Mouse (Mus musculus): ENCODE results near the gene Sema5a. TPM values are rescaled to one million over a fixed set of nuclear protein-coding genes. Genes with fewer than 3 reads are reported as not detected.

The Sema5a gene
- total RNA-seq, 2 experiments from 2014 or later = 13.3 to 13.6 TPM

DNA sequence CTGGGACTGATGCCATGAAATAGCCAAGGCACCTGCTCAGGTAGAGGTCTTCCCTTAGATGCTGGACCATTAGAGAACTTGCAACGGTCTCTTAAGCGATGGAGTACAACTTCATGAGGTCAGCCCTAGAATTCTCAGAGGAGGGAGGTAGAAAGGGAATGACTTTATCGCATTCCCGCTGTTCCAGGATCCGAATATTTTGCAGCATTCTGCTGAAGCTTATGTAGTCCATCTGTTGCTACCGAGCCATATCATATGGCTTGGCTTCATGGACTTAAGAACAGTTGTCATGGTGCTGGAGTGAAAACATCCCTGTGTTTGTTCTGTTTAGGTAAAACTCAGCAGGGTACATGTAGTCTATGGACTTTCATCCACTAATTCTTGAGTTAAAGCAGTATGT is 369.1 kb downstream of the Sema5a start:
- no peak for DNase-seq (ENCODE audit: low spot score in 2 of 2)

- no peak for DNase-seq (ENCODE audit: low spot score in 2 of 2)
Observed at GRCm38 (mm10) chr15:32615773-32616172, 371.2 kb downstream of the Sema5a start.

DNA sequence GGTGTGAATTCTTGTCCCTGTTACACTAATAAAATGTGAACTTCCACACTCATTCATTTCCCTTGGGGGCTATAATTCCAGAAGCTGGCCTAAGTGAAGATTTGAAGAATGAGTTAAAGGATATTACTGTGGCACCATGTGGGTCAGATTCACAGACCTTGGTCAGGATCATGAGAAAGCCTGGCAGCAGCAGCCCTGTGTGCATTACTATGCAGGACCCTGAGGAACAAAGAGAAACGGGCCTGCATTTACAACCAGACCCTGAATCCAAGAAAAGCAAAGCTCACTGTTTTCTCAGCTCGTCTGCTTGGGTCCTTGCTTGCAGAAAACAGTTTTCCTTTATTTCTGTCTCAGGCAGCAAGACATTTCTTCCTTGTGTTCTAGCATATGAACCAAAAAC is 374.6 kb downstream of the Sema5a start:
- no peak for DNase-seq (ENCODE audit: low spot score in 2 of 2)

- DNase-seq (ENCODE audit: low spot score in 2 of 2) = no peak
Observed at GRCm38 (mm10) chr15:32623037-32623739, 378.6 kb downstream of the Sema5a start.

DNA sequence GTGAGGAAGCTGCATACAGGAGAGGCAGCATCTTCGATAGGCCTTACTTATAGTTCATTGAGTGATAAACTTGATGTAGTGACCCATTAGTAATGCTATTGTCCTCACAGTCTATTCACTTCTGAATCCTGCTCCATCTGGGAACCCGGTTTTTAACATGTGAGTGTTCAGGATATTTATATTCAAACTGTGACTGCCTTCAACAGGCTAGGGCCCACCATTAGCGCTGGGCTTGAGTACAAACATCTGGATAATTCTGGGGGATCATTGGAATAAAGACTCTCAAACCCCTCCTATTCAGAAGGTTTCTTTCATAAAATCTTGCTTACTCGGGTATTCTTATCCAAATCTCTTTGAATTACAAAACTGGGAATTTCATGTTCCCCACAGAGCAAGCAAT is 379.5 kb downstream of the Sema5a start:
- no peak for DNase-seq (ENCODE audit: low spot score in 2 of 2)

GRCm38 (mm10) chr15:32626031-32626430 is 381.4 kb downstream of the Sema5a start:
- no peak for DNase-seq (ENCODE audit: low spot score in 2 of 2)

DNA sequence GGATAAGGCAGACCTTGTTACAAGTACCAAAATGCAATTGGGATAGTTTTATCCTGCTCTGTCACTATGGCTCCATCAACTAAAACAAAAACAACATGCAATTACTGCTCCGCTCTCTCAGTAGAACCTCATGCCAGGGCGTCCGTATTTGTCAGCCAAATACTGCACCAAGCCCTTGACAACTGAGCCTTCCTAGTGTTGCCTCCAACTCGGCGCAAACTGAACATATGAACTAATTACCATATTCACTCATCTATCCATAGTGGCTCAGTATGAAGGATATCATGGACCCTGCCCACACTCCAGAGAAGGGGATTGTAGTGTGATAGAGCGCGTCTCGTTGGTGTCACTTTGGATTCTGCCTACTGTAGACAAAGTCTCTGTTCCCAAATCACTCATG is 389.1 kb downstream of the Sema5a start:
- no peak for DNase-seq (ENCODE audit: low spot score in 2 of 2)

GRCm38 (mm10) chr15:32637879-32638278 is 393.3 kb downstream of the Sema5a start:
- no peak for DNase-seq (ENCODE audit: low spot score in 2 of 2)

DNA sequence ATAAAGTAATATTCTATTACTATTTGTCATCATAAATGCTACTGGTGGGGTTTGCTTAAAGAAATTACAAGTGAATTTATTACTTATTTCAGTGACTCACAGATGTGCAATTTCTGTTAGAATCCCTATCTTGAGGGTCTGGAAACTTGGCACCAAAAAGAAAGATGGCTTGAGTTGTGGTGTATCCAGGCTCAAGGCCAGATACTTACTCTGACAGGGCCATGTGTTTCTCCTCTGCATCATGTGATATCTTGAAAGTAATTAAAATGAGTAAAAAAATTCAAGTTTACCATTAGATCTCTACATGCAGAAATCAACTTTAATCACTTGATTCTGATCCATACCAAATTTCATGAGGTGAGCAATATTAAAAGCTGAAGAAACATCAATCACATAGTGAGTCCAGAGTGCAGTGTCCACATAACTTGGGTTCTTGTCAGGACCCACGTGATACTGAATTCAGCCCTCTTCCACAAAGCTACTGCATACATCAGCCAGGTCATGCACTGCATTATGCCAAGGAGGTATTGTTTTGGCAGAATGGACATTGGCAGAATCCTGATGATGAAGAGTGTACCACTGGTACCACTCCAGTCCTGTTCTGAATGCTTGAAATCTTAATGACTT is 402.6 kb downstream of the Sema5a start:
- no peak for DNase-seq (ENCODE audit: low spot score in 2 of 2)

DNA sequence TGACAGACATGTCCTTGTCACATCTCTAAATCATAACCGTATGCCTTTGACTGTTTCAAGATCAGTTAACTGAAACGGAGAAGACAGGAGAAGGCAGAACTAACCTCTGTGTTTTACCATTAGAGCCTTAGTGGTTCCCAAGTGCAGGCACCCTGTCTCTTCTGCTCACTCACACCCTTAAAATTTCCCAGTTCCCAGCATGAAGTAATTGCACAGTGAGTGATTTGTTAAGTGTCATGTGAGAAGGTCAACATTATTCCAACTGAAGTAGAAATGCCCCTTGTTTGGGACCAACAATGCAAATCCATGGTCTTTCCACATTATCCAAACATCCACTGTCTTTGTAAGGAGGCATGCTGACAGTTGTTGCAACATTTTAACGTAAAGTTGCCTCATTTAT is 409.4 kb downstream of the Sema5a start:
- DNase-seq (ENCODE audit: low spot score in 2 of 2) = no peak

DNA sequence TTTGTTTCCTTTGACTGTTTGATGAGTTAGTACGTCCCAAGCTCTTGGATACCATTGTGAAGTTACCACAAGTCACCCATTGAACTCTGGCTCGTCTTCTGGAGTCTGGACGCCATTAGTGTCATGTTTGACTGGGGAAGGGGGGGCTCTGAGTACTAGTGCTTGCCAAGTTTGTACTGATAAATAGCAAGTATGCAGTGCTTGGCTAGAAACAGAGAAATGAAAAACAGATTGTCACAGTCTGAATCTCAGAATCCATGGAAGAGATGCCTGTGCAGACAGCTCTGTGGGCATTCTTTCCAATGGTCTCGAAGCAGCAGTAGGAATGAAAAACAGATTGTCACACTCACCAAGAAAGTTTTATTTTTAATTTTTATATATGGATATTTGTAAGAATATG is 411.4 kb downstream of the Sema5a start:
- no peak for DNase-seq (ENCODE audit: low spot score in 2 of 2)

DNA sequence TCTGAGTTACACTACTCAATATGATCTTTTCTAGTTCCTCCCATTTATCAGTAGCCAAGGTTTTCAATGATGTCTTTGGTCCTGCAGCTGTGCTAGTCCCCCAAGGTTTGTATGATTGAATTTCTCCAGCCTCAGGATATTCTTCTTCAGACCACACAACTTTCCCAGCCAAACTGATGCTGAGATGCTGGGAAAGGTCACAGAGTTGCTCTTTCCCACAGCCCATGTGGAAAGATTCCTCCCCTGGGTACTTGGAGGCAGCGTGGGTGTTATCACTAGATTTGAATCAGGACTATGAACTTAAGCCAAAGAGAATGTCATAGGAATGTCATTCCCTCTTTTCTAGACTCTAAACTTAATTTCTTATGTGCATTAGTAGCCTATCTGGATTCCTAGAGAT is 431.8 kb downstream of the Sema5a start:
- no peak for DNase-seq (ENCODE audit: low spot score in 2 of 2)

DNA sequence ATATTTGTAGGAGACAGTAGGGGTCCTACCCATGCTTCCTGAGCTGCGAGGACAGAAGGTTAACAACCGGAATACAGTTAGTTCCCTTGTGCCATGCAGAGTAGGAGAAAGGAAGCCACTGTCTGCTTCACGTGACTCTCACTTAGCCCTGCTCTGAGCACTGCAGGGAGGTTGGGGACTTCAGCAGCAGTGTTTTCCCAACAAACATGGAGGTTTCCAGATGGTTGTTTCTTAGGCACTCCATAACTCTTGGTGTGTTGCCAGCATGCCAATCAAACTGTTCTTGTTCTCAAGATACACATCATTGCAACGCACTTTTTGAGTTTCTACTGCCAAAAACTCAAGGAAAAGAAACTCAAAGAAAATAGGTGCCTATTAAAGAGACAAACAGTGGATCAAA is 440.5 kb downstream of the Sema5a start:
- DNase-seq (ENCODE audit: low spot score in 2 of 2) = no peak

DNA sequence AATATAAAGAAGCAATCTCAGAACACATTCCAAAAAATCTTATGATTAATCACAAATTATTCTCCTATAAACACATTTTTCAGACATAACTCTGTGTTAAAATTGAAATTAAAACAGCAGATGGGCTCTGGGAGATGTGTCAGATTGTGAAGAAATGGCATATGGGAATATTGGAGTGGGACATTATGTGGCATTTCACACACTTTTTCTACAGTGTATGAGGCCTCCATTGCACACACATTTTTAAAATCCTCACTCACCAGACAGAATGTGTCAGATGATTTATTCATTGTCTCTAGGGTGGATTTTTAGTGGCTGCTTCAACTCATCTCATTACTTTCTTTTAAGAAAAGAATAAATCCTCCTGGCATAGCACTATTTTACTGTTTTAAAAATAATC is 446.4 kb downstream of the Sema5a start:
- DNase-seq (ENCODE audit: low spot score in 2 of 2) = no peak

DNA sequence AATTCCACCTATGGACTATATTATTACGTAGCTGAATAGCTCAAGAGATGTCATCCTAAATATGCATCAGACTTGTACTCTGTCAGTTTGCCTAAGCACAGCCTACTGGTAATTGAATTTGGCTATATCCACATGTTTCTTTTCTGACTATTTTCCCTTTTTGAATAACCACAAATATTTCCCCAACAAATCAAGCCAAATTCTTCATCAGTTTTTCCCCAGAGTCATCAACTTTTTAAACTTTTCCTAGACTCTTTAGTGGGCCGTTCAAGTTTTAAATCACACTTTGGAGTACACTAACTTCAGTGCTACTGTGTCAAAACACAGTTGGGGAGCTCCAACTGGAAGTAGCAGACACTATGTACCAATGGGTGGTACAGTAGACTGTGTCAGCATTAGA is 448.4 kb downstream of the Sema5a start:
- no peak for DNase-seq (ENCODE audit: low spot score in 2 of 2)

- DNase-seq (ENCODE audit: low spot score in 2 of 2) = no peak
Observed at GRCm38 (mm10) chr15:32717298-32717985, 472.8 kb downstream of the Sema5a start.

DNA sequence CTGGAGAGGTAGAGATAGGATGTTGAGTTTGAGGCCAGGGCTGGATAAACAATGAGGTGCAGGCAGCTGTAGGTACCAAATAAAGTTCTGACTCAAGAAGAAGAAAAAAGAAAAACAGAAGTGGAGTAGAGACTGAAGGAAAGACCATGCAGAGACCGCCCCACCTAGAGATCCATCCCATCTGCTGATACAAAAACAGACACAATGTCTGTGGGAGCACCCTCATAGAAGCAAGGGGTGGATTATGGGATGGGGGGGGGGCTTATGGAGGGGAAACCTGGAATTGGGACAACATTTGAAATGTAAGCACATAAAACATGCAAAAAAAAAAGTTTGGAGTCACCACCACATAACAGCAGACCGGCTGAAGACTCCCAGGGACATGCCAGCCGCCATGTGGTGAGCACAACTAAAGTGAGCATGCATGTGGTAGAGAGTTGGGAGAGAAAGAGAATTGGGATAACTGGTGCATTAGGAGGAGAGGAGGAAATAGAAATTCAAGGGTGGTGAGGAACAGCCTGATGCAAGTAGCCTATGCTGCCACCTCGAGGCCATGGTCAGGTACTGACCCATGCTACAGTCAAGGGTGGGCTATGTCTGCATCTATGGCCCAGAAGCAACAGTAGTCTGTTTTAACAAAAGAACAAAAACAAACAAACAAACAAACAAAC is 473.8 kb downstream of the Sema5a start:
- DNase-seq (ENCODE audit: low spot score in 2 of 2) = peak; percentile 52 to 55

- DNase-seq (ENCODE audit: low spot score in 2 of 2) = no peak
Observed at GRCm38 (mm10) chr15:32718964-32719311, 474.3 kb downstream of the Sema5a start.

DNA sequence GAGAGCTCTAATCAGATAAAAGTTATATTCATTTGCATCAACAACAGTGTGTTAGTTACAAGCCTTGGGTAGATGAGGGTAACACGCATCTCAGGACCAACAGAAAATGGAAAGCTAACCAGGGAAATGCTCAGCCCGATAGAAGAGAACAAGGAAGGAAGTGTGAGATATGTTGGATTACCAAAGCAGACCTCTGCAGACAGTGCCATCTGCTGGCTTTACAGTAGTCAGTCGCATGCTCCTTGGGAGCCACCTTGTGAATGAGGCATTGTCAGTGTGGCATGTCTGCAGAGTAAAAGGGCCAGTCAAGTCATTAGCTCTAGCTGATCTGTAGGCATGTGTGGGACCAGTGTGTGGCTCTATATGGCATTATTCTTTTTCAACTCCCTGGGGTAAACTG is 486.2 kb downstream of the Sema5a start:
- DNase-seq (ENCODE audit: low spot score in 2 of 2) = peak in 1 of 2 experiments; percentile 18

Measured in adrenal gland, adult 18-20 months (tissue).